ENCODE assay signal across 9 mouse cellular contexts in genomic region chr12:99757754-99758526, GRCm38 (mm10).
DNase-seq lines count a peak whose midpoint lies in the region; ATAC-seq and TF ChIP-seq lines count a peak whose summit lies in the region.
"Had no signal": no experiment of that assay in that cellular context is flagged by ENCODE, and none has a peak within 500 bp of the region (broad histone marks: within the 10 kb centered on the region; RNA-seq: fewer than 3 reads in every experiment).

No protein-coding gene starts in this region.

- H3K4me2 ChIP-seq in forebrain, postnatal 0 days (ENCODE audit: low read depth) = peak overlapping the region; percentile 45
- H3K4me2 ChIP-seq in lung, embryonic 15.5 days = peak overlapping the region; percentile 14
- peak overlapping the region; percentile 19; the same call in 1 of the 2 replicates for H3K4me2 ChIP-seq in stomach, embryonic 14.5 days (replicated peaks; ENCODE audit: low read depth, low read length)

- 33% methylated on average over 15 of the region's 15 CpGs for WGBS in forebrain, postnatal 0 days
- 46% methylated on average over 15 of the region's 15 CpGs for WGBS in lung, embryonic 15.5 days
- WGBS in stomach, embryonic 14.5 days = 60% methylated on average over 15 of the region's 15 CpGs

- no peaks in the 10 kb centered on the region for H3K36me3 ChIP-seq in forebrain, postnatal 0 days (ENCODE audit: insufficient read depth)
- H3K36me3 ChIP-seq in lung, embryonic 15.5 days = no peaks in the 10 kb centered on the region
- H3K36me3 ChIP-seq in stomach, embryonic 14.5 days (ENCODE audit: control insufficient read depth, insufficient read depth, low read length) = no peaks in the 10 kb centered on the region

- peak; percentile 46 for DNase-seq in left cerebral cortex, postnatal 4 days
- no peak for DNase-seq in left cerebral cortex, adult 11 months (ENCODE audit: low spot score)
- peak; percentile 45 for DNase-seq in forebrain, postnatal 0 days
- no peak for DNase-seq in thymus, postnatal 0 days (ENCODE audit: low spot score)
- DNase-seq in spleen, adult 18-20 months = no peak
- DNase-seq in left cerebral cortex, adult 9 months (ENCODE audit: low spot score in 2 of 2) = no peak

- H3K4me3 ChIP-seq in forebrain, postnatal 0 days (ENCODE audit: low read depth, low read length) = no peak overlapping the region
- no peak overlapping the region for H3K4me3 ChIP-seq in lung, embryonic 15.5 days
- no peak overlapping the region for H3K4me3 ChIP-seq in stomach, embryonic 14.5 days (ENCODE audit: low read depth, low read length)

- H3K27me3 ChIP-seq in forebrain, postnatal 0 days (ENCODE audit: insufficient read depth, low read length) = no peaks in the 10 kb centered on the region
- no peaks in the 10 kb centered on the region for H3K27me3 ChIP-seq in lung, embryonic 15.5 days
- no peaks in the 10 kb centered on the region for H3K27me3 ChIP-seq in stomach, embryonic 14.5 days (ENCODE audit: control insufficient read depth, insufficient read depth, low read length)
- H3K27me3 ChIP-seq: Patski had no signal

- H3K27ac ChIP-seq in forebrain, postnatal 0 days (ENCODE audit: low read depth, low read length) = no peak overlapping the region
- H3K27ac ChIP-seq in lung, embryonic 15.5 days = peak overlapping the region; percentile 29; the same call in 1 of the 2 replicates
- no peak overlapping the region for H3K27ac ChIP-seq in stomach, embryonic 14.5 days (ENCODE audit: low read length)

- no peak overlapping the region for H3K9ac ChIP-seq in forebrain, postnatal 0 days
- H3K9ac ChIP-seq in lung, embryonic 15.5 days = no peak overlapping the region
- H3K9ac ChIP-seq in stomach, embryonic 14.5 days (replicated peaks; ENCODE audit: low read depth, low read length) = no peak overlapping the region

- intact Hi-C loops in left cerebral cortex, postnatal 4 days (cut with DNase I) = no loop called here

- no peak for TF ChIP-seq CTCF in forebrain, postnatal 0 days (IDR thresholded peaks at IDR 0.05; ENCODE audit: low read depth)

- peaks cover 8% of the 10 kb centered on the region; the same call in 1 of the 2 replicates for H3K4me1 ChIP-seq in forebrain, postnatal 0 days (ENCODE audit: insufficient read depth)
- H3K4me1 ChIP-seq in lung, embryonic 15.5 days = 0 out of 2 replicates have a peak, but pooled peaks cover 5% of the 10 kb centered on the region
- peaks cover 14% of the 10 kb centered on the region for H3K4me1 ChIP-seq in stomach, embryonic 14.5 days (ENCODE audit: control insufficient read depth, insufficient read depth, low read length)

- peak; percentile 97 for ATAC-seq in forebrain, postnatal 0 days
- peak; percentile 83; the same call in 1 of the 2 replicates for ATAC-seq in lung, embryonic 15.5 days (ENCODE audit: borderline replicate concordance, extremely low read depth, low FRiP score, low TSS enrichment)
- ATAC-seq in stomach, embryonic 14.5 days (ENCODE audit: insufficient number of reproducible peaks, insufficient read depth, low FRiP score, low read depth) = no peak
- ATAC-seq: Patski had no signal

- no peaks in the 10 kb centered on the region for H3K9me3 ChIP-seq in forebrain, postnatal 0 days (ENCODE audit: low read length)
- no peaks in the 10 kb centered on the region for H3K9me3 ChIP-seq in lung, embryonic 15.5 days
- no peaks in the 10 kb centered on the region for H3K9me3 ChIP-seq in stomach, embryonic 14.5 days (ENCODE audit: control insufficient read depth, low read depth, low read length)

Comparison
In these comparisons a context has a peak if more than half of its experiments do, and no peak if none do; other contexts are left out.
1. DNase-seq: peak in left cerebral cortex, postnatal 4 days (single experiment) and forebrain, postnatal 0 days (single experiment); none in left cerebral cortex, adult 11 months (single experiment), thymus, postnatal 0 days (single experiment), spleen, adult 18-20 months (0 of 2) and left cerebral cortex, adult 9 months (0 of 2).
2. Peak in every context shown above with its lines, with median percentiles within 50 percentile points of each other: H3K4me2 ChIP-seq.